Mouse (Mus musculus) stomach, postnatal 0 days (tissue): ENCODE measurements at regions not wholly inside any gene's neighbourhood (a gene's known extent, or its start where the extent isn't known, plus 50 kb on each side); places are given as distances from the start of the nearest gene placed in this dataset.

Experiments used
- ATAC-seq: fragments of 200-750 bp; cut with Nextera tagmentation; 2 replicates; pipeline ENCODE4 v1.8.0; 2017; ENCODE audit not compliant: low FRiP score, low TSS enrichment
- DNase-seq: peaks from one replicate; pipeline ENCODE4 v3.0.0-alpha.2; 2016; ENCODE audit warnings: low spot score
- H3K27ac ChIP-seq: fragments of 300-500 bp; sonication (generic); replicated peaks from 2 replicates; pipeline ENCODE4 v1.5.1; 2014; ENCODE audit warnings: mild to moderate bottlenecking, control low read depth
- H3K27me3 ChIP-seq: fragments of 300-500 bp; sonication (generic); 2 replicates; pipeline ENCODE4 v1.6.1; 2014; ENCODE audit warnings: low read length; ENCODE audit not compliant: control insufficient read depth, insufficient read depth
- H3K36me3 ChIP-seq: fragments of 300-500 bp; sonication (generic); 2 replicates; pipeline ENCODE4 v1.6.1; 2014; ENCODE audit warnings: low read length, mixed read lengths; ENCODE audit not compliant: control insufficient read depth, insufficient read depth
- H3K4me1 ChIP-seq: fragments of 300-500 bp; sonication (generic); replicated peaks from 2 replicates; pipeline ENCODE4 v1.6.1; 2014; ENCODE audit warnings: antibody characterized with exemption; ENCODE audit not compliant: control insufficient read depth, insufficient read depth
- H3K4me2 ChIP-seq: fragments of 300-500 bp; sonication (generic); replicated peaks from 2 replicates; pipeline ENCODE4 v1.6.1; 2014; ENCODE audit warnings: low read depth, mild to moderate bottlenecking, control low read depth, moderate library complexity
- H3K4me3 ChIP-seq: fragments of 300-500 bp; sonication (generic); 2 replicates; pipeline ENCODE4 v1.5.1; 2014; ENCODE audit warnings: low read depth, low read length, control low read depth
- H3K9ac ChIP-seq: fragments of 300-500 bp; sonication (generic); 2 replicates; pipeline ENCODE4 v1.6.1; 2014; ENCODE audit warnings: mild to moderate bottlenecking, low read length, control low read depth, mixed read lengths
- H3K9me3 ChIP-seq: fragments of 300-500 bp; sonication (generic); 2 replicates; pipeline ENCODE4 v1.6.1; 2016; ENCODE audit warnings: low read length; ENCODE audit not compliant: control insufficient read depth
- CTCF ChIP-seq: IDR thresholded peaks from 2 replicates; pipeline ENCODE4 v1.5.1; 2016; ENCODE audit warnings: antibody characterized with exemption, low read depth, mild to moderate bottlenecking, moderate library complexity
- EP300 ChIP-seq: optimal IDR thresholded peaks from 2 replicates; pipeline ENCODE3; 2016; ENCODE audit warnings: antibody characterized with exemption
- WGBS: fragments of 180-500 bp; shearing (Covaris S2); extraction: QIAGEN DNeasy Blood & Tissue Kit; methylation state at CpG from one replicate; pipeline ENCODE4 v1.1.7; 2014; 5-methylcytosine and 5-hydroxymethylcytosine counted together

DNA sequence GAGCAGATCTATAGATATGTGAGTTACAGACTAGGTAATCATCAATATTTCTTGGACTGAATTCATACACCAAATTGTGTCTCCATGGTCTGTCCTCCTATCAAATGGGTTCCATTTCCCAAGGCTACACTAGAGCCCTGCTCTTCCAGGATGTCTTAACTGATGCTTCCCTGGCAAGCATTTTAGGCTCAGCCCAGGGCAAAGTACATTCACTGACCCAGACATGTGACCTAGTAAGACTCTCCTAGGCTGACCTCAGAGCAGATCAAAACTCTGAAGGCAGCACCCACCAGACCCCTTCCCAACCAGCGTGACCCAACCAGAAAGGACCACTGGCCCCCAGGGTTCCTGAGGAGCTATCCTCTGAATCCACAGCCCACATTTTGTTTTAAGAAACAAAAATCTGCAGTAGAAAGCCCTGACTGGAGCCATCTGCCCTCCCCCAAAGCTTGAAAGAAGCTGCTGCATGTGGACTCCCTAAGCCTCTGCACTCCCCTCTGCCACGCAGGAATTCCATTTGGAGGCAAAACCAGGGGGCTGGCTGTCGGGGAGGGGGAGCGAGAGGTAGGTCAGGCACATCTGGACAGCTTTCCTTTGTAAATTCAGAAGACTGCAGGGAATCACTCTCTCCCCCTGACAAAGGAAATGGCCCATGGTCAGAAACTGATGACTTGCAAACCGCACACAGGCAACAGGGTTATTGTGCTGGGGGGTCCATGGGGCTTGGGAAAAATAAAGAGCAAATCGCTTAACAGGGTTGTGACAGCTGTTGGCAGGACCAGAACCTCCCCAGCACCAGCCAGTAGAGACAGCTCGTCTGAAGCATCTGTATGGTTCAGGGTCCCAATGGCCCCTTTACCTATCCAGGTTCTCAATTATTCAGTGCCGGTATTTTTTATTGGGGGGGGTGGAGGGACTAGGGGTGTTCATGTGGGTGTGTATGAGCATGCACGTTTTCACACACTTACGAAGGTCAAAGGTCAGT, 182.0 kb upstream of the Usp24 start:
- no peaks in the 10 kb centered on the region for H3K27me3 ChIP-seq
- DNase-seq (no peak), ATAC-seq (no peak)
- no peak overlapping the region for H3K9ac ChIP-seq
- TF ChIP-seq EP300 (no peak), CTCF (no peak)
- H3K36me3 ChIP-seq: no peaks in the 10 kb centered on the region
- 0 out of 2 replicates have a peak, but pooled peaks cover 3% of the 10 kb centered on the region for H3K4me1 ChIP-seq
- 59% methylated on average over 10 of the region's 10 CpGs for WGBS
- no peak overlapping the region for H3K4me2 ChIP-seq
- H3K27ac ChIP-seq: no peak overlapping the region
- H3K9me3 ChIP-seq: no peaks in the 10 kb centered on the region
- no peak overlapping the region for H3K4me3 ChIP-seq

DNA sequence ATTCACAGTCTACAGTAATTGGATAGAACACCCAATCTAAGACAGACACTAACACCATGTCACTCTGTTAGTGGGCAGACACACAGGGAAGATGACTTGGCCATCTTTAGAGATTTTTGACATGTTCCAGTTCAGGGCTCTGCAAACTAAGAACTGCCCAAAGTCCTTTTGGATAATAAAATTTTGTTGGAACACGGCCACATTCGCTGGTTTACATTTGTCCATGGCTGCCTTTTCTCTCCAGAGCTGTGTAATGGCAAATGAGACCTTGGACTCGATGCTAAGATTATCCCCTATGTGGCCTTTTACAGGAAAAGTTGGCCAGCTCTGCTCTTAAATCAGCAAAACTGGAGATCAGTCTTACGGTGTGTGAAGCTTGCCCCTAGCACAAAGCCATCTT, 173.3 kb upstream of the Usp24 start:
- H3K27me3 ChIP-seq: no peaks in the 10 kb centered on the region
- H3K4me3 ChIP-seq: no peak overlapping the region
- WGBS: 62% methylated on average over 4 of the region's 4 CpGs
- H3K4me1 ChIP-seq: no peaks in the 10 kb centered on the region
- DNase-seq: no peak
- ATAC-seq: no peak
- TF ChIP-seq CTCF (no peak), EP300 (no peak)
- no peaks in the 10 kb centered on the region for H3K36me3 ChIP-seq
- H3K27ac ChIP-seq: no peak overlapping the region
- no peak overlapping the region for H3K4me2 ChIP-seq
- H3K9ac ChIP-seq: no peak overlapping the region
- no peaks in the 10 kb centered on the region for H3K9me3 ChIP-seq

DNA sequence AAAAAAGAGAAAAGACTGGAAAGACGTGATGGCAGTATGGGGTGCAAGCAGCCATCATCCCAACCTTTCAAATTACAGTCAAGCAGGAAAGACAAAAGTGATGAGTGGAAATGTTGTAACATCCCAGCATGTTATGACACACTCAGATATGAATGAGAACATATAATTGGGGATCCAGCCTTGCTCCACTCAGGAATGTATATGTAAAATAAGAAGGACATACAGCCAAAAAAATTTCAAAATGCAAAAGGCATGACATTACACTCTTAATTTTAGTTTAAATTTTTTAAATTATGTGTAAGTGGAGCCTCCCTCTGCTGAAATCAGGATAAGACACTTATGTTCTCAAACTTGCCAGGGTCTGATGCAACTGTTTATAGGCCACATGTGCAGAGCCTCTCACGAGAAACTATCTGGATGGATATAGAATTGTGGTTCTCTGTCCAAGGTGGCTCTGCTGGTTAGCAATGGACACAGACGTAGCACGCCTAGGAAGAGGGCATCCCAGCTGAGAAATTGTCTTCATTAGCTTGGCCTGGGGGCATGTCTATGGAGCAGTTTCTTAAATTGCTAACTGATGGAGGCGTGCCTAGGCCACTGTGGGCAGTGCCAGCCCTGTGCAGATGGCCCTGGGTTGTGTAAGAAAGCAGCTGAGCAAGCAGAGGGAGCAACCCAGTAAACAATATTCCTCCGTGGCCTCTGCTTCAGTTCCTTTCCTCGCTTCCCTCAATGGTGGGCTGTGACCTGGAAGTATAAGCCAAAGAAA, 171.5 kb upstream of the Usp24 start:
- H3K4me3 ChIP-seq: no peak overlapping the region
- no peaks in the 10 kb centered on the region for H3K27me3 ChIP-seq
- DNase-seq: no peak
- ATAC-seq: no peak; the same call in 1 of the 2 replicates
- 69% methylated on average over 7 of the region's 7 CpGs for WGBS
- H3K9me3 ChIP-seq: no peaks in the 10 kb centered on the region
- H3K4me1 ChIP-seq: no peaks in the 10 kb centered on the region
- TF ChIP-seq CTCF (peak; percentile 41), EP300 (no peak)
- no peak overlapping the region for H3K9ac ChIP-seq
- no peak overlapping the region for H3K27ac ChIP-seq
- H3K4me2 ChIP-seq: no peak overlapping the region
- H3K36me3 ChIP-seq: no peaks in the 10 kb centered on the region

DNA sequence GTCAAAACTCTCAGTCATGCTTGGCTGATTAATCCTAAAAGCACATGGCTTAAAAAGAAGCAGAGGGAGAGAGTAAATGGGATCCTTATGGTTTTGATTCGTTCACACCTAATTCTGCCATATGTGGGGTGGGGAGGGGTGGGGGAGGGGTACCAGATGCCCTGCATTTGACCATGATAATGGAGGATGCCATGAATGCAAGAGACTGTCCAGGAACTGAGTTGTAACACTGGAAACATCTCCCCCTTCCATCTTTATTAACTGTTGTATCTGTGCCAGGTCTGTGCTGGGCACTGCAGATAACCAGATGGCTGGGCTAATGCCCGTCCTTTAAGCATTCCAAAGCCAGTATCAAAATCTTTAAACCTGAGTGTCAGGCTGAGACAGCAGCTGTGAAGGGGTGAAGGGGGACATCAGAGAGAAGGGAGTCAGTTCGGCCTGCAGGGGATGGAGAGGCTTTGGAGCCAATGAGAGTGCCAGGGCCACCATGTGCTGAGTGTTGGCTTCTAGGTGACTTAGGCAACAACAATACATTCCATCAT, 169.0 kb upstream of the Usp24 start:
- Histone ChIP-seq H3K9me3 (no peaks in the 10 kb centered on the region), H3K4me3 (no peak overlapping the region), H3K4me1 (no peaks in the 10 kb centered on the region), H3K27me3 (no peaks in the 10 kb centered on the region), H3K4me2 (no peak overlapping the region), H3K36me3 (no peaks in the 10 kb centered on the region), H3K9ac (no peak overlapping the region), H3K27ac (no peak overlapping the region)
- 82% methylated on average over 3 of the region's 3 CpGs for WGBS
- ATAC-seq: no peak
- DNase-seq: no peak
- no peak for TF ChIP-seq CTCF
- TF ChIP-seq EP300: no peak

DNA sequence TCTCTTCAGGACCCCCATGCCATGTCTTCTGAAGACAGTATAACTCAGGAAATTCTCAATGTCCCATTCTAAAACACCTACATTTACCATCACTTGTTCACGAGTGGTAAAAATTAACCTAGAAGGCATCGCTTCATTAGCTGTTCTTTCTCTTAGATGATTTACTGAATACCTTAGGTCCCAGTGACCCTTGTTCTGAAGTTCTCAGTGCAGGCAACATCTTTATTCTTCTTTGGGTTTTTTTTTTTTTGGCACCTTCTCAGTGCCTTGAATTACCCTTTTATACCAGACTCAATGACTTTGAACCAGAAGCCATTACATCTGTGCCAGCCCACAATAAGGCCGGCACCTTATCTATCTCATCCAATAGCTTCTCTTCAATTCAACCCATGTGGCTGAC, 167.1 kb upstream of the Usp24 start:
- H3K36me3 ChIP-seq: no peaks in the 10 kb centered on the region
- H3K4me2 ChIP-seq: no peak overlapping the region
- H3K4me3 ChIP-seq: no peak overlapping the region
- no peak for DNase-seq
- H3K27me3 ChIP-seq: no peaks in the 10 kb centered on the region
- 90% methylated on average over 3 of the region's 3 CpGs for WGBS
- no peak overlapping the region for H3K27ac ChIP-seq
- ATAC-seq: no peak
- H3K9me3 ChIP-seq: no peaks in the 10 kb centered on the region
- no peak for TF ChIP-seq CTCF
- no peak for TF ChIP-seq EP300
- H3K4me1 ChIP-seq: no peaks in the 10 kb centered on the region
- no peak overlapping the region for H3K9ac ChIP-seq
